Mouse (Mus musculus) embryo, embryonic 11.5 days (tissue): ENCODE measurements around the gene Nudt16l1.

Experiments used
- DNase-seq: peaks from one replicate; pipeline ENCODE4 v3.0.0-alpha.2; 2012; ENCODE audit warnings: low read depth, low spot score

Nudt16l1 gene

GRCm38 (mm10) chr16:4956609-4957008, 18.0 kb downstream of the Nudt16l1 start:
- no peak for DNase-seq

- no peak for DNase-seq
Observed at GRCm38 (mm10) chr16:4957446-4957845, 18.9 kb downstream of the Nudt16l1 start.

- DNase-seq: no peak
Observed at GRCm38 (mm10) chr16:4960260-4960659, 21.7 kb downstream of the Nudt16l1 start.

GRCm38 (mm10) chr16:4963346-4963745, 24.8 kb downstream of the Nudt16l1 start:
- no peak for DNase-seq

GRCm38 (mm10) chr16:4963797-4964709, 25.5 kb downstream of the Nudt16l1 start, which contains the start of gene Anks3:
Anks3 (minus strand) TSS chr16:4964205.
- DNase-seq: peak; percentile 84

GRCm38 (mm10) chr16:4964731-4965391, 26.3 kb downstream of the Nudt16l1 start:
- DNase-seq: peak; percentile 5

- no peak for DNase-seq
Observed at GRCm38 (mm10) chr16:4965392-4966129, 27.0 kb downstream of the Nudt16l1 start.

- no peak for DNase-seq
Observed at GRCm38 (mm10) chr16:4968426-4968825, 29.9 kb downstream of the Nudt16l1 start.

- no peak for DNase-seq
Observed at GRCm38 (mm10) chr16:4969055-4969843, 30.7 kb downstream of the Nudt16l1 start.

- no peak for DNase-seq
Observed at GRCm38 (mm10) chr16:4971626-4972025, 33.1 kb downstream of the Nudt16l1 start.

- DNase-seq: no peak
Observed at GRCm38 (mm10) chr16:4974521-4974920, 36.0 kb downstream of the Nudt16l1 start.

- no peak for DNase-seq
Observed at GRCm38 (mm10) chr16:4976180-4976579, 37.6 kb downstream of the Nudt16l1 start.

- no peak for DNase-seq
Observed at GRCm38 (mm10) chr16:4978275-4979051, 39.9 kb downstream of the Nudt16l1 start.

- DNase-seq: peak; percentile 20
Observed at GRCm38 (mm10) chr16:4979755-4980380, 41.3 kb downstream of the Nudt16l1 start.

- no peak for DNase-seq
Observed at GRCm38 (mm10) chr16:4984717-4985116, 46.2 kb downstream of the Nudt16l1 start.
